In the genomic region with DNA sequence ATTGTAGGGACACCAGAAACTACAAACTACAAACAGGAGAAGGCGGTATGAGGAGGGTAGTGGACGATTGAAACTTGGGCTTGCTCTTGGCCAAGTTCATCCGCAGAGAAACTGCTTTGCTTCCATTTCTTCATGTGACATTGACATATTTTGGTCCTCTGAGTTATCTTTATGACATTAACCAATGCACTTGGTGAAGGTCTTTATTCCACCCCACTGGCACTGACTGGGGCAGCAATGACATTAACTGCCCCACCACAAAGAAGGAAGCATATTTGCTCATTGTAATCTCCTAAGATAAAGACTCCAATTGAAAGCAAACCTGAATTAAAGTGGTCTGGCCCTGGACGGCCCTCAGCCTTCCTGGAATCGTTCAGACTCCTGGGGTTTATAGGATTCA, we compare ENCODE assay signal across 25 mouse cellular contexts.
DNase-seq lines count a peak whose midpoint lies in the region; ATAC-seq and TF ChIP-seq lines count a peak whose summit lies in the region.
"Had no signal": no experiment of that assay in that cellular context is flagged by ENCODE, and none has a peak within 500 bp of the region (broad histone marks: within the 10 kb centered on the region; RNA-seq: fewer than 3 reads in every experiment).

No protein-coding gene starts in this region.

- H3K36me3 ChIP-seq in forebrain, embryonic 10.5 days (replicated peaks), result no peaks in the 10 kb centered on the region
- no peaks in the 10 kb centered on the region for H3K36me3 ChIP-seq in forebrain, embryonic 11.5 days (ENCODE audit: control insufficient read depth, insufficient read depth, low read length)
- no peaks in the 10 kb centered on the region for H3K36me3 ChIP-seq in stomach, embryonic 16.5 days (ENCODE audit: control insufficient read depth, insufficient read depth, low read length)
- H3K36me3 ChIP-seq: embryonic facial prominence, embryonic 12.5 days; embryonic facial prominence, embryonic 15.5 days; heart, embryonic 12.5 days; heart, embryonic 15.5 days; hindbrain, embryonic 10.5 days; hindbrain, embryonic 13.5 days had no signal

- no peaks in the 10 kb centered on the region for H3K27me3 ChIP-seq in forebrain, embryonic 10.5 days (ENCODE audit: poor library complexity, severe bottlenecking)
- no peaks in the 10 kb centered on the region for H3K27me3 ChIP-seq in forebrain, embryonic 11.5 days (ENCODE audit: control insufficient read depth, insufficient read depth, low read length)
- H3K27me3 ChIP-seq in stomach, embryonic 16.5 days (ENCODE audit: control insufficient read depth, insufficient read depth, low read length), result no peaks in the 10 kb centered on the region
- H3K27me3 ChIP-seq: embryonic facial prominence, embryonic 12.5 days; embryonic facial prominence, embryonic 15.5 days; forebrain, embryonic 13.5 days; heart, embryonic 12.5 days; heart, embryonic 15.5 days; hindbrain, embryonic 13.5 days; intestine, embryonic 15.5 days had no signal

- DNase-seq in forebrain, embryonic 10.5 days (ENCODE audit: extremely low spot score, low spot score), result no peak
- no peak for DNase-seq in forebrain, embryonic 11.5 days (ENCODE audit: low spot score)
- DNase-seq in layer of hippocampus, adult 2 months (ENCODE audit: low spot score in 2 of 2), result no peak
- DNase-seq in layer of hippocampus, postnatal 25 days (ENCODE audit: extremely low spot score in 1 of 2, low spot score in 1 of 2), result no peak
- DNase-seq in cerebellum, adult 11-12 months, result no peak
- DNase-seq: adrenal gland, postnatal 25 days; cerebellum, adult 18-20 months; cerebellum, adult 9-10 months; cerebellum, postnatal 14 days; gastrocnemius, postnatal 14 days; heart, adult 18-20 months; heart, postnatal 10 days; heart, postnatal 36 days had no signal

- WGBS in forebrain, embryonic 10.5 days, result 73% methylated on average over 5 of the region's 5 CpGs
- WGBS in forebrain, embryonic 11.5 days, result 65% methylated on average over 5 of the region's 5 CpGs
- whole genome bisulfite sequencing in stomach, embryonic 16.5 days, result 65% methylated on average over 5 of the region's 5 CpGs

- H3K9me3 ChIP-seq in forebrain, embryonic 10.5 days, result no peaks in the 10 kb centered on the region
- H3K9me3 ChIP-seq in forebrain, embryonic 11.5 days (ENCODE audit: control insufficient read depth, low read length), result no peaks in the 10 kb centered on the region
- H3K9me3 ChIP-seq in stomach, embryonic 16.5 days (replicated peaks; ENCODE audit: control insufficient read depth, low read length), result no peaks in the 10 kb centered on the region
- H3K9me3 ChIP-seq: embryonic facial prominence, embryonic 12.5 days; embryonic facial prominence, embryonic 15.5 days; forebrain, embryonic 13.5 days; heart, embryonic 12.5 days; heart, embryonic 15.5 days; hindbrain, embryonic 10.5 days; hindbrain, embryonic 13.5 days; intestine, embryonic 15.5 days had no signal

- H3K27ac ChIP-seq in forebrain, embryonic 10.5 days, result peak overlapping the region; percentile 6; the same call in 1 of the 2 replicates
- H3K27ac ChIP-seq in forebrain, embryonic 11.5 days (ENCODE audit: low read depth, low read length), result no peak overlapping the region
- H3K27ac ChIP-seq in layer of hippocampus, adult 2 months, result peak overlapping the region; percentile 15; the same call in 1 of the 2 replicates
- H3K27ac ChIP-seq in stomach, embryonic 16.5 days (ENCODE audit: low read length), result peak overlapping the region; percentile 7; the same call in 1 of the 2 replicates
- H3K27ac ChIP-seq: embryonic facial prominence, embryonic 12.5 days; embryonic facial prominence, embryonic 15.5 days; forebrain, embryonic 13.5 days; heart, embryonic 15.5 days; hindbrain, embryonic 10.5 days; hindbrain, embryonic 13.5 days; intestine, embryonic 15.5 days had no signal

- H3K4me3 ChIP-seq in forebrain, embryonic 10.5 days, result no peak overlapping the region
- H3K4me3 ChIP-seq in forebrain, embryonic 11.5 days (ENCODE audit: low read depth, low read length), result no peak overlapping the region
- H3K4me3 ChIP-seq in layer of hippocampus, adult 2 months, result no peak overlapping the region
- H3K4me3 ChIP-seq in stomach, embryonic 16.5 days (replicated peaks; ENCODE audit: low read length), result no peak overlapping the region
- H3K4me3 ChIP-seq: embryonic facial prominence, embryonic 12.5 days; embryonic facial prominence, embryonic 15.5 days; forebrain, embryonic 13.5 days; heart, embryonic 12.5 days; heart, embryonic 15.5 days; hindbrain, embryonic 10.5 days; hindbrain, embryonic 13.5 days; intestine, embryonic 15.5 days had no signal

- H3K4me1 ChIP-seq in forebrain, embryonic 10.5 days, result peaks cover 21% of the 10 kb centered on the region
- no peaks in the 10 kb centered on the region for H3K4me1 ChIP-seq in forebrain, embryonic 11.5 days (replicated peaks; ENCODE audit: control insufficient read depth, insufficient read depth, low read length)
- peaks cover 31% of the 10 kb centered on the region for H3K4me1 ChIP-seq in stomach, embryonic 16.5 days (ENCODE audit: control insufficient read depth, insufficient read depth, low read length)

- TF ChIP-seq CTCF in layer of hippocampus, adult 2 months (conservative IDR thresholded peaks at IDR 0.05), result no peak

- no peak for ATAC-seq in forebrain, embryonic 11.5 days (replicated peaks; ENCODE audit: low FRiP score)
- no peak for ATAC-seq in stomach, embryonic 16.5 days (ENCODE audit: insufficient read depth, low FRiP score)
- ATAC-seq: CD4-positive, CD25-positive, alpha-beta regulatory T cell, adult 4 months; forebrain, embryonic 13.5 days; forebrain, embryonic 16.5 days; hindbrain, embryonic 16.5 days; intestine, embryonic 15.5 days had no signal

- H3K9ac ChIP-seq in forebrain, embryonic 11.5 days (ENCODE audit: low read length), result no peak overlapping the region
- no peak overlapping the region for H3K9ac ChIP-seq in stomach, embryonic 16.5 days (ENCODE audit: low read length)
- H3K9ac ChIP-seq: embryonic facial prominence, embryonic 12.5 days; embryonic facial prominence, embryonic 15.5 days; forebrain, embryonic 13.5 days; heart, embryonic 12.5 days; heart, embryonic 15.5 days; hindbrain, embryonic 13.5 days; intestine, embryonic 15.5 days had no signal

- H3K4me2 ChIP-seq in forebrain, embryonic 11.5 days (ENCODE audit: low read depth, low read length, severe bottlenecking), result no peak overlapping the region
- no peak overlapping the region for H3K4me2 ChIP-seq in stomach, embryonic 16.5 days (ENCODE audit: low read depth, low read length)
- H3K4me2 ChIP-seq: embryonic facial prominence, embryonic 12.5 days; embryonic facial prominence, embryonic 15.5 days; forebrain, embryonic 13.5 days; heart, embryonic 12.5 days; heart, embryonic 15.5 days; hindbrain, embryonic 13.5 days; intestine, embryonic 15.5 days had no signal
